Mouse (Mus musculus): Measurements from ENCODE around the gene Uhrf1bp1.

DNA sequence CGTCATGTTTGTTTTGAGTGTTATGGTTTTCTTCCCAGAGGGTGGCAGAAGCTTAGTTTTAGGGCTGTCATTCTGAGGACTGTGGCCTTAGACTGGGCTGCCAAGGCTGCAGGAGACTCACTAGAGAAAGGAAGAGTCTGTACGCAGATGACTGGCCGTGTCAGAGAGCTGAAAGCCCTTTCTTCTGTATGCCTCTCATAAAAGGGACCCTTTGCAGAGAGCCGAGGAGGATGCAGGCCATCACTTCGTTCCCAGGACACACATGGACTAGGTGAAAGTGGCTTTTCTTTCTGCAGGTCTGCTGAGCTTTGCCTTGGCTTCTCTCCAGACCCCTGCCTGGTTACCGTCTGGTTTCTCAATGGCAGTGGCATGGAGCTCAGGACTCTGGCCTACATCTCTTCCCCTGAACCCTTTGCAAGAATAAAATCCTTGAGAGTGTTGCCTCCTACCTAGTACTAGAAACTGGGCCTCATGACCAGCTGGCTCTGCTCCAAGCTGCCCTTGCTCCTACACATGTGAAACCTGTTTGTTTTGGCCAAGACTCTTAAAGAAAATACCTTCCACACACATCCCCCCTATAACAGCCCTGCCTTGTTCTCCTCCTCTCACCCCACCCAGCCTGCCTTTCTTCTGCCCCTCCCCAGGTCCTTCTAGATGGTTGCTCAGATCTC, 89.4 kb downstream of the Uhrf1bp1 start:
- TF ChIP-seq CTCF (IDR thresholded peaks at IDR 0.05; ENCODE audit: low read depth, low read length) (no peak), GATA1 (IDR thresholded peaks at IDR 0.05; ENCODE audit: borderline replicate concordance, low read length) (no peak), POLR2AphosphoS5 (IDR thresholded peaks at IDR 0.05; ENCODE audit: insufficient replicate concordance, low read depth, low read length) (no peak), TAL1 (conservative IDR thresholded peaks at IDR 0.05; ENCODE audit: low read depth, low read length) (no peak)

Measured in G1E (cell line).